Mouse (Mus musculus) liver, embryonic 14.5 days (tissue): ENCODE data around the gene Ostf1. TPM values are rescaled to one million over a fixed set of nuclear protein-coding genes. Genes with fewer than 3 reads are reported as not detected.

Source experiments
- ATAC-seq: fragments of 200-750 bp; cut with Nextera tagmentation; 2 replicates; pipeline ENCODE4 v1.8.0; 2017; ENCODE audit warnings: moderate number of reproducible peaks, mild to moderate bottlenecking, moderate library complexity; ENCODE audit not compliant: insufficient read depth
- DNase-seq, 3 experiments: peaks; one replicate each; pipeline ENCODE4 v3.0.0-alpha.2; 2012 to 2013; ENCODE audit warnings: low read depth in 3 of 3, low spot score in 3 of 3
- H3K27ac ChIP-seq: fragments of 300-500 bp; sonication (generic); 2 replicates; pipeline ENCODE4 v1.5.1; 2014; ENCODE audit warnings: moderate library complexity, mild to moderate bottlenecking, control low read depth, inconsistent platforms
- H3K27me3 ChIP-seq: fragments of 300-500 bp; sonication (generic); 2 replicates; pipeline ENCODE4 v1.6.1; 2014; ENCODE audit warnings: mild to moderate bottlenecking, low read length, moderate library complexity; ENCODE audit not compliant: control insufficient read depth, insufficient read depth
- H3K36me3 ChIP-seq: fragments of 300-500 bp; sonication (generic); replicated peaks from 2 replicates; pipeline ENCODE4 v1.6.1; 2014; ENCODE audit warnings: low read depth; ENCODE audit not compliant: control insufficient read depth, insufficient read depth
- H3K4me1 ChIP-seq, 2 experiments: fragments of 200-500 bp in 1 of 2; fragments of 300-500 bp in 1 of 2; sonication (generic) in 1 of 2; replicated peaks; 2 replicates each; pipeline ENCODE4 v1.6.1; 2012 to 2014; ENCODE audit warnings: antibody characterized with exemption in 1 of 2, inconsistent platforms in 1 of 2, low read length in 1 of 2; ENCODE audit not compliant: control insufficient read depth in 2 of 2, insufficient read depth in 2 of 2
- H3K4me2 ChIP-seq: fragments of 300-500 bp; sonication (generic); 2 replicates; pipeline ENCODE4 v1.6.1; 2014; ENCODE audit warnings: low read depth, mild to moderate bottlenecking, control low read depth, moderate library complexity
- H3K4me3 ChIP-seq, 2 experiments: fragments of 200-500 bp in 1 of 2; fragments of 300-500 bp in 1 of 2; sonication (generic) in 1 of 2; 2 replicates each; pipeline ENCODE4 v1.5.1; 2012 to 2014; ENCODE audit warnings: low read depth in 2 of 2, low read length in 2 of 2, mild to moderate bottlenecking in 2 of 2, control low read depth in 1 of 2, inconsistent platforms in 1 of 2, moderate library complexity in 1 of 2; ENCODE audit not compliant: insufficient read depth in 1 of 2
- H3K9ac ChIP-seq: fragments of 300-500 bp; sonication (generic); replicated peaks from 2 replicates; pipeline ENCODE4 v1.6.1; 2014; ENCODE audit warnings: mild to moderate bottlenecking, control low read depth, moderate library complexity
- H3K9me3 ChIP-seq: fragments of 300-500 bp; sonication (generic); 2 replicates; pipeline ENCODE4 v1.6.1; 2016; ENCODE audit warnings: low read length, mixed read lengths; ENCODE audit not compliant: control insufficient read depth
- CTCF ChIP-seq: IDR thresholded peaks from 2 replicates; pipeline ENCODE4 v1.5.1; 2016; ENCODE audit warnings: antibody characterized with exemption, low read depth, control low read depth
- EP300 ChIP-seq: IDR thresholded peaks from 2 replicates; pipeline ENCODE4 v1.6.1; 2016; ENCODE audit warnings: antibody characterized with exemption, low read depth
- WGBS: fragments of 180-500 bp; shearing (Covaris S2); extraction: QIAGEN DNeasy Blood & Tissue Kit; methylation state at CpG from one replicate; pipeline ENCODE4 v1.1.7; 2014; ENCODE audit not compliant: insufficient replicate concordance; 5-methylcytosine and 5-hydroxymethylcytosine counted together
- polyA plus RNA-seq, 2 experiments: library from polyadenylated mRNA; depleted of rRNA in 1 of 2; stranded (reverse) in 1 of 2; unstranded in 1 of 2; fragments of >200 nt; fragmentation: Nextera tagmentation in 1 of 2; extraction: Ambion mirVana in 1 of 2; gene quantifications; 2 replicates each; pipeline versions ENCODE4 v1.2.1 to v1.2.3; 2012 to 2014

Ostf1 gene
- polyA plus RNA-seq, 2 experiments, result 29.8 to 56.9 TPM

DNA sequence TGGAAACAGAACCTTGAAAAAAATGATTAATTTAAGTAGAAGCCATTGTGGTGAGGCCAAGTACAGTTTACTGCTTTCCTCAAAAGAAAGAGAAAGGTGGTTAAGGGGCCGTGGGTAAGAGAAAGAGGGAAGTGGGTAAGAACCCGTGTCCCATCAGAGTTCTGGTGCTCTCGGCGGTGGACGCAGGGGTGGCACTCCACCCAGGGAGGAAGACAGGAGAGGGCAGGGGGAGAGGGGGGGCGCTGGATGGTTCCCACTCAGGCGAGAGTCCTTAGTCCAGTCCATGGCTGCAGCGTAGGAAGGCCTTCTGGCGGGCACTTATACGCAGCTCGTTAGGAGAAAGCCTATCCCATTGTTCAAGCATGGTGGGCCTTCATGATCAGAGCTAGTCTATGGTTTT is 64.1 kb downstream of the Ostf1 start:
- H3K9me3 ChIP-seq, result no peaks in the 10 kb centered on the region
- no peak overlapping the region for H3K9ac ChIP-seq
- H3K27ac ChIP-seq, result no peak overlapping the region
- no peak overlapping the region for H3K4me2 ChIP-seq
- 58% methylated on average over 11 of the region's 11 CpGs for WGBS
- H3K36me3 ChIP-seq, result no peaks in the 10 kb centered on the region
- H3K27me3 ChIP-seq, result no peaks in the 10 kb centered on the region
- H3K4me3 ChIP-seq, result no peak overlapping the region
- TF ChIP-seq CTCF (no peak), EP300 (no peak)
- DNase-seq, result no peak
- H3K4me1 ChIP-seq, result no peaks in the 10 kb centered on the region
- no peak for ATAC-seq

DNA sequence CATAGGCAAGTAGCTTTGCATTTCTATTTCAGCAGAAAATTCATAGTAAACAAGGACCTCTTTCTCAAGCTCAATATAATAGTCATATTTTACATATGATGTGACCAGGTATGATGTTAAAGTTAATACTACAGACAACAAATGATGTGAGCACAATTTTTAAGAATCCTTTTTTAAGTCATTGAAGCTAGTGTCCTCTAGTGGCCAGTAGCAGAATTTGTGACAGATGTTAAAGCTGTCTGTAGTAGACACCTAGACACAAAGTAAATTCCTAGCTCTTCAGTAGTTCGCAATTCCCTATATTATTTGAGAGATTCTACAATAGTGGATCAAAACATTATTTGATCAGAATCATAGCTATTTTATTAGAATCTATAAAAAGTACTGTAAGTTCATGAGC is 73.9 kb downstream of the Ostf1 start:
- ATAC-seq, result no peak
- no peak for DNase-seq
- TF ChIP-seq CTCF, result peak; percentile 25; the same call in 1 of the 2 replicates
- no peak for TF ChIP-seq EP300
- no peaks in the 10 kb centered on the region for H3K4me1 ChIP-seq
- no peak overlapping the region for H3K4me3 ChIP-seq
- no peaks in the 10 kb centered on the region for H3K9me3 ChIP-seq
- H3K27ac ChIP-seq, result no peak overlapping the region
- H3K36me3 ChIP-seq, result no peaks in the 10 kb centered on the region
- H3K9ac ChIP-seq, result no peak overlapping the region
- H3K4me2 ChIP-seq, result no peak overlapping the region
- WGBS, result 56% methylated on average over 1 of the region's 1 CpGs
- no peaks in the 10 kb centered on the region for H3K27me3 ChIP-seq

DNA sequence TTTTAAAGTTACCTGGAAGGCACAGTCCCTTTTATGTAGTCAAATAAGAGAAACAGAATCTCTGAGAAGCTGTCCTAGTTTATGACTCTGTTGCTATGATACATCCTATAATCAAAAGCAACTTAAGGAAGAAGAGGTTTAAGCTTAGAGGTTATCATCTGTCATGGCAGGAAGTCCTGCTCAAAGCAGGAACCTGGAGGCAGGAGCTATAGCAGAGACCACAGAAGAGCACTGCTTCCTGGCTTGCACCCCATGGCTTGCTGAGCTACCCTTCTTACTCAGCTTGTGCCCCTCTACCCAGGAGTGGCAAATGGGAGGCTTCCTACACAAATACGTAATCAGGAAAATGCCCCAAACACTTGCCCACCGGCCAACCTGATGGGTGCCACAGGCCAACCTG is 76.0 kb downstream of the Ostf1 start:
- no peak overlapping the region for H3K27ac ChIP-seq
- H3K4me2 ChIP-seq, result no peak overlapping the region
- no peak overlapping the region for H3K4me3 ChIP-seq
- H3K27me3 ChIP-seq, result no peaks in the 10 kb centered on the region
- WGBS, result 46% methylated on average over 2 of the region's 2 CpGs
- TF ChIP-seq EP300, result no peak
- TF ChIP-seq CTCF, result no peak
- H3K36me3 ChIP-seq, result no peaks in the 10 kb centered on the region
- no peaks in the 10 kb centered on the region for H3K9me3 ChIP-seq
- no peaks in the 10 kb centered on the region for H3K4me1 ChIP-seq
- DNase-seq (no peak), ATAC-seq (no peak)
- no peak overlapping the region for H3K9ac ChIP-seq

DNA sequence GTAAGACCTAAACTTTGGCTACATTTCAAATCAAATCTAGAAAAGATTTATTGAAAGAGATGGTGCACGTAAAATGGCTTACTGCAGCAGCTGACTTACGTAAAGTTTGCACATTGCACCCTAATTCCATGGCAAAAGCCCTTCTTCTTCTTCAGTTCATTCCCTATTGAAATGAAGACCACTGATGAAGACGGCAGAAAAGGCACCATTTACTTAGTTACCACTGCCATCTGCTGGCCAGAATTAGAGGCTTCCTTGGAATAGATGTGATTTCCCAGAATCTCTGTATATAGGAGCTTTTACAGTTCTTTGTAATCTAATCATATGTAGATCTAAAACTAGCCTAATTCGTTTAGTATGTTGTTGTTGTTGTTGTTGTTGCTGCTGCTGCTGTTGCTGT is 83.0 kb downstream of the Ostf1 start:
- DNase-seq, result peak in 1 of 3 experiments; percentile 17
- H3K9me3 ChIP-seq, result no peaks in the 10 kb centered on the region
- H3K4me1 ChIP-seq, result no peaks in the 10 kb centered on the region
- 12% methylated on average over 4 of the region's 4 CpGs for WGBS
- H3K36me3 ChIP-seq, result no peaks in the 10 kb centered on the region
- no peak overlapping the region for H3K4me3 ChIP-seq
- TF ChIP-seq EP300, result no peak
- peak; percentile 44; the same call in 1 of the 2 replicates for TF ChIP-seq CTCF
- no peak overlapping the region for H3K4me2 ChIP-seq
- no peak for ATAC-seq
- no peak overlapping the region for H3K27ac ChIP-seq
- no peak overlapping the region for H3K9ac ChIP-seq
- H3K27me3 ChIP-seq, result no peaks in the 10 kb centered on the region

Other genes with a start within 250 kb of the Ostf1 start
- gene Nmrk1, start 127 bp upstream of the Ostf1 start, polyA plus RNA-seq (2012; rRNA removed), result 3.3 and 3.5 TPM in 2 replicates
- 2.6 and 3.5 TPM in 2 replicates for gene Nmrk1, start 127 bp upstream of the Ostf1 start, polyA plus RNA-seq (2014; fragmentation: Nextera tagmentation; extraction: Ambion mirVana)
- 5.2 and 7.7 TPM in 2 replicates for gene Carnmt1, start 38.9 kb upstream of the Ostf1 start, polyA plus RNA-seq (2012; rRNA removed)
- 23.0 and 27.9 TPM in 2 replicates for gene Carnmt1, start 38.9 kb upstream of the Ostf1 start, polyA plus RNA-seq (2014; fragmentation: Nextera tagmentation; extraction: Ambion mirVana)
- 25.1 and 28.3 TPM in 2 replicates for gene D030056L22Rik, start 81.4 kb upstream of the Ostf1 start, polyA plus RNA-seq (2012; rRNA removed)
- gene D030056L22Rik, start 81.4 kb upstream of the Ostf1 start, polyA plus RNA-seq (2014; fragmentation: Nextera tagmentation; extraction: Ambion mirVana), result 36.6 and 41.8 TPM in 2 replicates
- gene Trpm6, start 118.2 kb upstream of the Ostf1 start, polyA plus RNA-seq (2012; rRNA removed), result 0.01 TPM in 1 of 2 replicates, not detected in the other
- not detected in 2 replicates for gene Trpm6, start 118.2 kb upstream of the Ostf1 start, polyA plus RNA-seq (2014; fragmentation: Nextera tagmentation; extraction: Ambion mirVana)